Mouse (Mus musculus) lung, postnatal 0 days (tissue): ENCODE results near the gene Ddx10.

Experiments
- CTCF ChIP-seq: IDR thresholded peaks from 2 replicates; pipeline ENCODE4 v1.5.1; 2016; ENCODE audit warnings: antibody characterized with exemption, mild to moderate bottlenecking
- EP300 ChIP-seq: IDR thresholded peaks from 2 replicates; pipeline ENCODE4 v1.6.1; 2016; ENCODE audit warnings: antibody characterized with exemption, mild to moderate bottlenecking, control low read depth

- TF ChIP-seq CTCF (no peak), EP300 (no peak)
These were observed 23.6 kb upstream of the Ddx10 start for GRCm38 (mm10) chr9:53271281-53272022.
